Mouse (Mus musculus) kidney, adult 18-20 months (tissue): ENCODE results near the gene Rxrb.

ENCODE experiments used
- DNase-seq: peaks from one replicate; pipeline ENCODE4 v3.0.0; 2021

The Rxrb gene

GRCm38 (mm10) chr17:34026221-34026620 is 5.4 kb upstream of the Rxrb start:
- DNase-seq = no peak

- peak; percentile 36 for DNase-seq
These were observed 4.5 kb upstream of the Rxrb start for GRCm38 (mm10) chr17:34026917-34027655.

GRCm38 (mm10) chr17:34027656-34028223 is 3.9 kb upstream of the Rxrb start, which contains the start of gene H2-Ke6:
Gene H2-Ke6 (minus strand): TSS chr17:34028060.
- peak; percentile 97 for DNase-seq

- DNase-seq = no peak
These were observed 3.0 kb upstream of the Rxrb start for GRCm38 (mm10) chr17:34028501-34029149.

GRCm38 (mm10) chr17:34029150-34029889 is 2.3 kb upstream of the Rxrb start:
- no peak for DNase-seq

- DNase-seq = no peak
These were observed 1.6 kb upstream of the Rxrb start for GRCm38 (mm10) chr17:34029890-34030595.

- no peak for DNase-seq
These were observed 718 bp upstream of the Rxrb start for GRCm38 (mm10) chr17:34030861-34031326.

GRCm38 (mm10) chr17:34032174-34032632 is 591 bp downstream of the Rxrb start:
- peak; percentile 86 for DNase-seq

- DNase-seq = no peak
These were observed 1.2 kb downstream of the Rxrb start for GRCm38 (mm10) chr17:34032806-34033205.

- DNase-seq = no peak
These were observed 1.8 kb downstream of the Rxrb start for GRCm38 (mm10) chr17:34033441-34033840.

GRCm38 (mm10) chr17:34034064-34034463 is 2.5 kb downstream of the Rxrb start:
- DNase-seq = peak; percentile 67

- DNase-seq = no peak
These were observed 3.9 kb downstream of the Rxrb start for GRCm38 (mm10) chr17:34035517-34035916.

GRCm38 (mm10) chr17:34036647-34037046 is 5.0 kb downstream of the Rxrb start:
- peak; percentile 71 for DNase-seq

- no peak for DNase-seq
These were observed 5.6 kb downstream of the Rxrb start for GRCm38 (mm10) chr17:34037241-34037640.

GRCm38 (mm10) chr17:34038440-34038839 is 6.8 kb downstream of the Rxrb start:
- DNase-seq = no peak

GRCm38 (mm10) chr17:34038878-34039561 is 7.4 kb downstream of the Rxrb start, which contains the start of gene Col11a2:
Gene Col11a2 (plus strand): TSS chr17:34039437.
- no peak for DNase-seq

- DNase-seq = no peak
These were observed 8.2 kb downstream of the Rxrb start for GRCm38 (mm10) chr17:34039562-34040450.

GRCm38 (mm10) chr17:34045941-34046340 is 14.3 kb downstream of the Rxrb start:
- no peak for DNase-seq

GRCm38 (mm10) chr17:34047404-34048050 is 15.9 kb downstream of the Rxrb start:
- no peak for DNase-seq

- DNase-seq = no peak
These were observed 25.6 kb downstream of the Rxrb start for GRCm38 (mm10) chr17:34057224-34057623.
